Mouse (Mus musculus): ENCODE data around the gene Ctdsp1. TPM values are rescaled to one million over a fixed set of nuclear protein-coding genes. Genes with fewer than 3 reads are reported as not detected.

The Ctdsp1 gene
- polyA plus RNA-seq, 1 experiment from 2014 or later, result 39.2 TPM

DNA sequence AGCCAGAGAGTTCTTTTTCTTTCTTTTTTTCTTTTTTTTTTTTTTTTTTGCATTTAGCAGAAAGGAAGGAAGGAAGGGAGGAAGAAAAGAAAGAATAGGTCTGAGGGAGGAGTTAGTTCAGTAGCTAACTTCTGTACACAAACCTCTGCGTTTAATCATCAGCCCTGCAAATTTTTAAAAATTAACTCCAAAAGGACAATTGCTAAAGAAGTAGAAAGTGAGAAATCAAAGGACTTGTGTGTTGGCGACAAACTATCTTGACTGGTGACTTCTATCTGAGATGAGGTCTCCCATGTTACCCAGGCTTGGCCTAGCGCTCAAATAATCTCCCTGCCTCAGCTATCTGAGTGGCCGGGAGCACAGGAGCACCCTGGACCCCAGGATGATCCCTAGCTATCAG, 12.9 kb downstream of the Ctdsp1 start:
- Histone ChIP-seq H3K4me1 (no peaks in the 10 kb centered on the region), H3K9ac (no peak overlapping the region), H3K4me2 (replicated peaks) (no peak overlapping the region), H3K36me3 (no peaks in the 10 kb centered on the region), H3K27ac (no peak overlapping the region), H3K4me3 (no peak overlapping the region), H3K27me3 (no peaks in the 10 kb centered on the region; the same call in 1 of the 2 replicates), H3K9me3 (replicated peaks) (no peaks in the 10 kb centered on the region)
- no peak for ATAC-seq (ENCODE audit: low FRiP score)
- WGBS, result 93% methylated on average over 4 of the region's 4 CpGs

DNA sequence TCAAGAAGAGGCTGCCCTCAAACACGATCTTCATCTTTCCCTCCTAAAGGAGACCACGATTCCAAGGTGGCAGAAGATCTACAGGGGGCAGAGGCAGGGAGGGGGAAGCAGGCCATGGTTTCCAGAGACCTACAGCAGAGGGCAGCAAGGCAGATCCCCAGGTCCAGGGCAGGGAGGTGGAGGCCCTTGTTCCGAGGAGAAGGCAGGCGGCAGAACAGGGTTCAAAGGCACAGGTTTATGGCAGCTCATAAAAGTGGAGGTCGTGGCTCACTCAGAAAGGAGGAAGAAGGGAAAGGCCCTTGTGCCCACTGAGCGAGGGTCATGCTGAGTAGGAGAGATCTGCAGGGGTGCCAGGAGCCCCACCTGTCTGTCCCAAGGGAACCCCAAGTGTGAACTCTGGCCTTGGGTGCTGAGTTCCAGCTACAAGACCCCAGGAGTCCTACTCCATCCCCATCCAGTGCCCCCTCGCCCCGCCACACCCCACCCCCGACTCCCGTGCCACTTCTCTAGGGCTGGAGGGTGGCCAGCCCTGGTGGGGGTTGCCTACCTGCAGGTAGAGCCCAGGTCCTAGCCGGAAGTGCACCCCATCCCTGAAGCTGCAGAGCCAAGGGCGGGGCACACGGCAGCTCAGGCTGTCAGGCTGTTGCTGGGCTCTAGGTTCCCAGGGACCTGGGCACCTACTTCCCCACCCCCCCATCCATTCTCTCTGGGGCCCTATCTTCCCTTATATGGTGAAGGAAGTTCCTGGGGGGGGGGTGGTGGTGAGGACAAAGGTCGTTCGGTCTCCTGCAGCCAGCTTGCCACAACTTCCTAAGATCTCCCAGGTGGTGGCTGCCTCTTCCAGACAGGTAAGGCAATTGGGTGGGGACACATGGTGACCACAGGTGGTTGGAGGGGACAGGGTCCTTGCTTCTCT, 17.5 kb downstream of the Ctdsp1 start, which contains the start of gene Vil1:
TSS of gene Vil1 (plus strand) at position 788 of the 916 bp plus-strand sequence.
- Histone ChIP-seq H3K36me3 (no peaks in the 10 kb centered on the region), H3K4me3 (no peak within 1 kb of the TSS), H3K4me1 (no peaks in the 10 kb centered on the region), H3K4me2 (replicated peaks) (no peak within 1 kb of the TSS), H3K27me3 (no peaks in the 10 kb centered on the region), H3K9me3 (replicated peaks) (no peaks in the 10 kb centered on the region), H3K27ac (no peak within 1 kb of the TSS), H3K9ac (no peak within 1 kb of the TSS)
- 58% methylated on average over 14 of the region's 15 CpGs for WGBS
- no peak for ATAC-seq (ENCODE audit: low FRiP score)

DNA sequence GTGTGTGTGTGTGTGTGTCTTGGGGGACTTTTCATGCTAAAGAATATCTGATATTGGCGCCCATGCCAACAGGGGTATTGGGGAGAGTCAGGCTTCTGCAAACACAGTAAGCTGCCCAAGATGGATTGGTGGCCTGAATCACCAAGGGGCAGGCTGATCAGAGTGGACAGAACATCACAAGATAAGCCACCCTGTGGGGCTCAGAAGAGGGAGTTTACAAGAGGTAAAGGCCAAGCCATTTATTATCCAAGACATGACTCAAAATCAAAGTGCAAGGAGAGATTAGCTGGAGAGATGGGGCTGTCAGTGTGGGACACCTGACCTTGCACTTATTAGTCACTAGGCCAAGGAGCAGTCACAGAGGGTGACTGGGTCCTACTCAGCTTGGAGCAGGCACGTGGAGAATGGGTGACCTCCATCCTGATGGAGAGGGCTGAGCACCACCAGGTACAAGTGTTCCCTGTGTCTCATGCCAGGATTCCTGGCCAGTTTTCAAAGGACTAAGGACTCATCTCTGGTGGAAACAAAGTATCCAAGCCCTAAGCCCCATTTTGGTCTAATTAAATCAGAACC, 20.5 kb downstream of the Ctdsp1 start:
- no peak overlapping the region for H3K4me3 ChIP-seq
- no peak overlapping the region for H3K27ac ChIP-seq
- H3K9me3 ChIP-seq (replicated peaks), result no peaks in the 10 kb centered on the region
- no peaks in the 10 kb centered on the region for H3K36me3 ChIP-seq
- no peaks in the 10 kb centered on the region for H3K4me1 ChIP-seq
- 62% methylated on average over 2 of the region's 2 CpGs for WGBS
- no peaks in the 10 kb centered on the region for H3K27me3 ChIP-seq
- H3K9ac ChIP-seq, result no peak overlapping the region
- no peak for ATAC-seq (ENCODE audit: low FRiP score)
- no peak overlapping the region for H3K4me2 ChIP-seq (replicated peaks)

DNA sequence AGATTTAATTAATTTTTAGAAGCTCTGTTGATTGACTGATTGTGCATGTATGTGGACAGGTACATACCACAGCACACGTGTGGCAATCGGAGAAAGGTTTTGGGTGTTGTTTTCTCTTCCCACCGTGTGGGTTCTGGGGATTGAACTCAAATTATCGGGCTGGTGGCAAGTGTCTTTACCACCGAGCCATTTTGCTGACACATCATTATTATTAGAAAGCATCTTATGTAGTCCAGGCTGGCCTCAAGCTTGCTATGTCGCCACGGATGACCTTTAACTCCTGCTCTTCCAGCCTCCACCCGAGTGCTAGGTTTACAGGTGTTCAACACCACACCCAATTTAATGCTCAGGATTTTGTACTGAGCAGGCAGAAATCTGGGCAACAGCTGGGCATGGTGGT, 21.4 kb downstream of the Ctdsp1 start:
- H3K4me2 ChIP-seq (replicated peaks), result no peak overlapping the region
- H3K36me3 ChIP-seq, result no peaks in the 10 kb centered on the region
- H3K9me3 ChIP-seq (replicated peaks), result no peaks in the 10 kb centered on the region
- 80% methylated on average over 8 of the region's 8 CpGs for WGBS
- H3K27ac ChIP-seq, result no peak overlapping the region
- H3K4me3 ChIP-seq, result no peak overlapping the region
- H3K27me3 ChIP-seq, result no peaks in the 10 kb centered on the region
- H3K4me1 ChIP-seq, result no peaks in the 10 kb centered on the region
- no peak for ATAC-seq (ENCODE audit: low FRiP score)
- no peak overlapping the region for H3K9ac ChIP-seq

DNA sequence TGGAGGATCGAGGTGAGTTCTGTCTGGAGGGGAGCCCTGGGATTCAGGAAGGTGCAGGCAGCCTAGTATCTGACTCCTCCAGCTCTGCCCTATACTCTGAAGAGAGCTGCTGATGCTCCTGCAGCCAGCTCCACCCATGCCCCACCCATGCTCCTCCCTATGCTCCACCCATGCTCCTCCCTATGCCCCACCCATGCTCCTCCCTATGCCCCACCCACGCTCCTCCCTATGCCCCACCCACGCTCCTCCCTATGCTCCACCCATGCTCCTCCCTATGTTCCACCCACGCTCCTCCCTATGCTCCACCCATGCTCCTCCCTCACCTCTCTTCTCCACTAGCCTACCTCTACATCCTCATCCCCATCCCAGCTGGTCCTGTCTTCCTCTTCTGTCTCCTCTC, 23.8 kb downstream of the Ctdsp1 start:
- Histone ChIP-seq H3K9me3 (replicated peaks) (no peaks in the 10 kb centered on the region), H3K4me2 (replicated peaks) (no peak overlapping the region), H3K27me3 (no peaks in the 10 kb centered on the region), H3K9ac (no peak overlapping the region), H3K27ac (no peak overlapping the region), H3K4me3 (no peak overlapping the region), H3K36me3 (no peaks in the 10 kb centered on the region), H3K4me1 (no peaks in the 10 kb centered on the region)
- ATAC-seq (ENCODE audit: low FRiP score), result no peak
- 39% methylated on average over 4 of the region's 4 CpGs for WGBS

DNA sequence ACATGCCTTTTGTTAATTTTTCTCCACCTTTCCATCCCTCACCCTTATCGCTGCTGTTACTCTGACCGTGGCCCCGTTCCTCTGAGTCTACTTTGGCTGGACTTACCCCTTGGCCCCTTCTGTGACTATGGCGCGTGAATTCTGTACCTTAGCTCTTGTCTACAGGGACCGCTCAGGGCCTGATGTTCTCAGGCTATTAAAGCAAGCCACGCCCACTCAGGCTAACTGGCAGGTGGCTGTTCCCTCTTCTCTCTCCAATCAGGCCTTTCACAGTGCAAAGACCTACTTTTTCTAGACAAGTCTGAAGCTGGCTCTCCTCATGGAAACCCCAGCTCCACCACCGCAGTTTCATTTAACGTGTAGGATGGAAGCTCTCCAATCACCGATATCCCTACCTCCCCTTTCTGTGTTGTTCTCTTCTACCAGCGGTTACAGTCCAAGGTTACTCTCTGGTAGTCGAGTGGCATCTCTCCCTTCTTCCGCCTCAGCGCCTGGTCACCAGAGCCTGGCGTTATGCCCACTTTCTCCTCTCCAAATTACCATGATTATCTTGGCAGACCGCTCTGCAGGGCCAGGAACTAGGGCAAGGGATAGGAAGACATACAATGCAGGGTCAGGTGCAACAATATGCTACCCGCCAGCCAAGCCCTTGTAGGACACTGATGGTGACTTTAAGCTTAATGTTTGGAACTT, 27.6 kb downstream of the Ctdsp1 start:
- Histone ChIP-seq H3K27me3 (no peaks in the 10 kb centered on the region), H3K9me3 (replicated peaks) (no peaks in the 10 kb centered on the region), H3K4me2 (replicated peaks) (no peak overlapping the region), H3K27ac (no peak overlapping the region), H3K9ac (no peak overlapping the region), H3K4me1 (peaks cover 6% of the 10 kb centered on the region; the same call in 1 of the 2 replicates), H3K4me3 (no peak overlapping the region), H3K36me3 (no peaks in the 10 kb centered on the region)
- no peak for ATAC-seq (ENCODE audit: low FRiP score)
- 83% methylated on average over 17 of the region's 17 CpGs for whole genome bisulfite sequencing

DNA sequence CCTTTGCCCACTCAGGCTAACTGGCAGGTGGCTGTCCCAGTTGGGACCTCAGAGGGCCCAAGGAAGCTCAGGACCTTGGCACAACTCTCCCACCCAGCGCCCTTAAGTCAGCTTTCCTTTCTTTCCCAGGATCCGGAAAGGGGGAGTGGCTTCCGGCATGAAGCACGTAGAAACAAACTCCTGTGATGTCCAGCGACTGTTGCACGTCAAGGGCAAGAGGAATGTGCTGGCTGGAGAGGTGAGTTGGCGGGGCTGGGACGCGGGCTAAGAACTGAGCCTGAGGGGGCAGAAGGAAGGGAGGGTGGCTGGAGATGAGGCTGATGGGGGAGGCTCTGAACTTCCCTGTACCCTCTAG, 28.1 kb downstream of the Ctdsp1 start:
- Histone ChIP-seq H3K4me3 (no peak overlapping the region), H3K36me3 (no peaks in the 10 kb centered on the region), H3K9ac (no peak overlapping the region), H3K4me2 (replicated peaks) (no peak overlapping the region), H3K27ac (no peak overlapping the region), H3K4me1 (peaks cover 6% of the 10 kb centered on the region; the same call in 1 of the 2 replicates), H3K9me3 (replicated peaks) (no peaks in the 10 kb centered on the region), H3K27me3 (no peaks in the 10 kb centered on the region)
- 76% methylated on average over 9 of the region's 9 CpGs for WGBS
- no peak for ATAC-seq (ENCODE audit: low FRiP score)

DNA sequence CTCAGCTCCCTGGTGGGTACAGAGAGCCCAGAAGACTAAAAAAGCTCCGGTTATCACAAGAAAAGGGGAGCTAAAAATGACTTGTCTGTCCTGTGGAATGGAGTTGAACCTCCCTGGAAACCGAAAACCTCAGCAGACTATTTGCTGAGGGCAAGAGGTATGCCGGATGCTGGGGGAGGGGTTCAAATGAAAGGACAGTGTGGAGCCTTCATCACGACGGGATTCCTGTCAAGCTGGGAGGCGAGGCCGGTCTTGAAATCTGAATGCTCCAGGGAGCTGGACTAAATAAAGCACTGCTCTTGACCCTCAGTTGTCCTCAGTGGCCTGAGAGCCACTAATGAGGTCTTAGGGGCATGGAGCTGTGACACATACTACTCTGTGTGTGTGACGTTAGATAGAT, 31.8 kb downstream of the Ctdsp1 start:
- H3K9me3 ChIP-seq (replicated peaks), result no peaks in the 10 kb centered on the region
- 26% methylated on average over 8 of the region's 8 CpGs for WGBS
- H3K36me3 ChIP-seq, result no peaks in the 10 kb centered on the region
- no peak overlapping the region for H3K9ac ChIP-seq
- ATAC-seq (ENCODE audit: low FRiP score), result no peak
- no peak overlapping the region for H3K4me3 ChIP-seq
- H3K27ac ChIP-seq, result no peak overlapping the region
- H3K27me3 ChIP-seq, result no peaks in the 10 kb centered on the region
- H3K4me2 ChIP-seq (replicated peaks), result no peak overlapping the region
- peaks cover 6% of the 10 kb centered on the region; the same call in 1 of the 2 replicates for H3K4me1 ChIP-seq

DNA sequence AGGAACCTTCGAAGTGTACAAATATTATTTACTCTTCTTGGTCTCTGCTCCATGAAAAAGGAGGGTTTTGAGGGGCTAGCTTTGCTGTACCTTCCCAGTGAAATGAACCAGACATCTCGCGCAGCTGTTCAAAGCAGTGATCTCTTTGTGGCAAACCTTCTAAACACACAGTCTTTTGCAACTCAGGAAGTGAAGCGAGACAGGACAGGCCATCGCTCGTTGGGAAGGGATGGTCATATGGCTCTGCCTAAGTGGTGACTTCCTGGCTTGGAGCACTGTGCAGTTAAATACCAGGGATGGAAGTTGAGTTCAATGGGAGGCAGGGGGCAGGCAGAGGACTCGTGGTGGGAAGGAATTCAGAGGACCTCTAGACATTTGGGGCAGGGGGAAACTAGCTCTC, 34.5 kb downstream of the Ctdsp1 start:
- no peak for ATAC-seq (ENCODE audit: low FRiP score)
- H3K36me3 ChIP-seq, result no peaks in the 10 kb centered on the region
- H3K27me3 ChIP-seq, result no peaks in the 10 kb centered on the region
- 77% methylated on average over 7 of the region's 7 CpGs for WGBS
- H3K9ac ChIP-seq, result no peak overlapping the region
- H3K4me1 ChIP-seq, result peaks cover 6% of the 10 kb centered on the region; the same call in 1 of the 2 replicates
- H3K27ac ChIP-seq, result no peak overlapping the region
- H3K4me3 ChIP-seq, result no peak overlapping the region
- no peaks in the 10 kb centered on the region for H3K9me3 ChIP-seq (replicated peaks)
- H3K4me2 ChIP-seq (replicated peaks), result no peak overlapping the region

DNA sequence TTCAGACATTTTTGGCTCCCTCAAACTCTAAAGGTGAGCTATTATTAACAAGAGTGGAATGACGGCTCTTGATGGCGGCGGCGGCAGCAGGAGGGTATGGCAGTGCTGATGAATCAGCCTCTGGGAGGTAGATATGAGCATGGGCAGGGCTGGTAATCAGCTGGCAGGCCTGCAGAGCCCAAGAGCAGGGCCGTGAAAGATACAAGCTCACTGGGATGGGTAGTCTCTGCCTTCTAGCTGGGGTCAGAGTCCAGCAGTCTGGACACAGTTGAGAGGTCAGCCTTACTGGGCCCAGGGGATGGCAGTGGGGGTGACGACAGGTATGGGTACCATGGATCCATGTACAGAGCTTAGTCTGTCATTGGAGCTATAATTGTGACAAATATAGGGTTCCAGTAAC, 41.9 kb downstream of the Ctdsp1 start:
- Histone ChIP-seq H3K4me2 (replicated peaks) (no peak overlapping the region), H3K4me3 (no peak overlapping the region), H3K36me3 (peaks cover 18% of the 10 kb centered on the region), H3K27me3 (no peaks in the 10 kb centered on the region), H3K9ac (no peak overlapping the region), H3K4me1 (peaks cover 5% of the 10 kb centered on the region; the same call in 1 of the 2 replicates), H3K9me3 (replicated peaks) (no peaks in the 10 kb centered on the region), H3K27ac (no peak overlapping the region)
- whole genome bisulfite sequencing, result 91% methylated on average over 6 of the region's 6 CpGs
- no peak for ATAC-seq (ENCODE audit: low FRiP score)

DNA sequence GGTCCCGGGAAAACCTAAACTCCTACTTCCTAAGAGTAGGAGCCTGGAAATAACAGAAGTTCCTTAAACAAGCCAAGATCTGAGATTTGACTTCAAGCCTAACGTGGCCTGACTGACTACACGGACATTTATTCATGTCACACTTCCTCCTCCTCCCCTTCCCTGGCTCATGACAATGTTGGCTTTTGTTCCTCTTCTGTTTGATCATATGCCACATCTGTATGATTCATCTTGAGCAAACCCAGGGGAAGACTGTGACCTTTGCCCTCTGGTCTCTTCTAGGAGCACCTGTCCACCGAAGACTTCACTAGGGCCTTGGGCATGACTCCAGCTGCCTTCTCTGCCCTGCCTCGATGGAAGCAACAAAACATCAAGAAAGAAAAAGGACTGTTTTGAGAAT, 43.3 kb downstream of the Ctdsp1 start:
- H3K27me3 ChIP-seq, result no peaks in the 10 kb centered on the region
- ATAC-seq (ENCODE audit: low FRiP score), result no peak

DNA sequence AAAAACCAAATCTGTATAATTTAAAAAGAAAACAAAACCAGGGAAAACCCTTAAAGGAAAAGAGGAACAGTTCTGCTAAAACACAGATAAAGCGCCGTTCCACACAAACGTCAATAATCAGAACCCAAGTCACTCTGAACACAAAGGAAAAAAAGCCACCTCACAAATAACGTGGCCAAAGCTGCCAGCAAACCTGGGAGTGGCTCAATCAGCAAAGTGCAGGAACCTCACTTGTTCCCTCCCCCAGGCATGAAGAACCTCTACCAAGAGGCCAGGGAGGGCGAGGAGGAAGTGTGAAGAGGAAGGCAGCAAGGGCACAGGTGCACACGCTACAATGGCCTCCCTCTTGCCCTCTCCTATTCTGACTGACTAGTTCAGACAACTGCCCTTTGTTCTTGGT, 44.3 kb downstream of the Ctdsp1 start:
- Histone ChIP-seq H3K9ac (no peak overlapping the region), H3K9me3 (replicated peaks) (no peaks in the 10 kb centered on the region), H3K4me2 (replicated peaks) (no peak overlapping the region), H3K27ac (no peak overlapping the region), H3K27me3 (no peaks in the 10 kb centered on the region), H3K36me3 (peaks cover 34% of the 10 kb centered on the region), H3K4me1 (peaks cover 5% of the 10 kb centered on the region; the same call in 1 of the 2 replicates), H3K4me3 (no peak overlapping the region)
- 89% methylated on average over 6 of the region's 6 CpGs for WGBS
- no peak for ATAC-seq (ENCODE audit: low FRiP score)

More for the DNA sequence above, 43.3 kb downstream of the Ctdsp1 start:
- 75% methylated on average over 5 of the region's 5 CpGs for WGBS
- Histone ChIP-seq H3K27ac (no peak overlapping the region), H3K9me3 (replicated peaks) (no peaks in the 10 kb centered on the region), H3K9ac (no peak overlapping the region), H3K4me1 (peaks cover 5% of the 10 kb centered on the region; the same call in 1 of the 2 replicates), H3K4me2 (replicated peaks) (no peak overlapping the region), H3K4me3 (no peak overlapping the region), H3K36me3 (peaks cover 30% of the 10 kb centered on the region)
